Mouse (Mus musculus) CH12.LX (cell line): ENCODE measurements around the gene Wdr5.

Experiments used
- CTCF ChIP-seq, 2 experiments: IDR thresholded peaks in 1 of 2; conservative IDR thresholded peaks in 1 of 2; 2 replicates each; pipeline ENCODE4 v1.5.1; 2011 to 2012; ENCODE audit warnings: low read depth in 2 of 2, low read length in 2 of 2, improper control_type of control experiment in 1 of 2, inconsistent platforms in 1 of 2, mild to moderate bottlenecking in 1 of 2, moderate library complexity in 1 of 2
- HCFC1 ChIP-seq: IDR thresholded peaks from 2 replicates; pipeline ENCODE4 v1.6.1; 2012; ENCODE audit warnings: low read depth, mild to moderate bottlenecking, inconsistent platforms, low read length, improper control_type of control experiment
- MAX ChIP-seq: IDR thresholded peaks from 2 replicates; pipeline ENCODE4 v1.6.1; 2011; ENCODE audit warnings: low read length, improper control_type of control experiment
- POLR2A ChIP-seq: IDR thresholded peaks from 2 replicates; pipeline ENCODE4 v1.6.1; 2011; ENCODE audit warnings: low read depth, mild to moderate bottlenecking, improper control_type of control experiment, low read length
- ZMIZ1 ChIP-seq: IDR thresholded peaks from 2 replicates; pipeline ENCODE4 v1.6.1; 2012; ENCODE audit warnings: low read depth, mild to moderate bottlenecking, inconsistent platforms, low read length, improper control_type of control experiment

DNA sequence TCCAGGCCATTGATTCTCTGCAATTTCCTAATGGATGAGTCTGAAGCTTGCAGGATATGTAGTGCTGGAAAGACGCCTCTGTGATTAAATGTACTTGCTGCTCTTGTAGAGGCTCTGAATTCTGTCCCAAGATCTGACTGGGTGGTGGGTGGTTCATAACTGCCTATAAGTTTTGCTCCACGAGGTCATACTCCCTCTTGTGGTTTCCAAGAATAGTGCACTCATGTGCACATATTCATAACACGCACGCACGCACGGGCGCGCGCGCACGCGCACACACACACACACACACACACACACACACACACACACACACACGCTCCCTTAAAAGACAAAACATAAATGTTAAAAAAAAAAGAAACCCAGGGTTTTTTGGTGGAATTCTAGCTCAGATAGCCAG, 69.6 kb downstream of the Wdr5 start:
- TF ChIP-seq CTCF (conservative IDR thresholded peaks at IDR 0.05 in 1 of 2, IDR thresholded peaks at IDR 0.05 in 1 of 2; ENCODE audit: low read depth in 2 of 2, low read length in 2 of 2) (no peak), ZMIZ1 (no peak), POLR2A (no peak), MAX (no peak), HCFC1 (no peak)
